Mouse (Mus musculus) Patski (cell line): ENCODE data around the gene Rho. TPM values are rescaled to one million over a fixed set of nuclear protein-coding genes. Genes with fewer than 3 reads are reported as not detected.

Experiments
- ATAC-seq: fragments of 100-300 bp; one replicate; pipeline ENCODE4 v1.8.0; 2021
- CTCF ChIA-PET: fragments of 350-600 bp; sonication (Branson Sonifier 250); formaldehyde crosslinking; loops from one replicate; lab custom pipeline; 2022; ENCODE audit warnings: inconsistent platforms; lab: Charles Lee
- POLR2A ChIA-PET: fragments of 350-600 bp; sonication (Branson Sonifier 250); formaldehyde crosslinking; loops from one replicate; lab custom pipeline; 2022; ENCODE audit warnings: antibody characterized with exemption, inconsistent platforms; lab: Charles Lee
- DNase-seq: peaks from one replicate; pipeline ENCODE4 v3.0.0-alpha.2; 2011; ENCODE audit warnings: low read depth, low spot score
- H3K27me3 ChIP-seq: fragments of 371-371 bp; one replicate; pipeline ENCODE4 v1.5.1; 2021
- CTCF ChIP-seq: fragments of 100-300 bp; IDR thresholded peaks from one replicate; pipeline ENCODE4 v1.5.1; 2021
- in situ Hi-C: fragments of 300-500 bp; cut with MboI; formaldehyde crosslinking; loops from 3 replicates; pipeline ENCODE4 v1.11.1; 2018; ENCODE audit warnings: low pct_unique_long_range_greater_than_20kb, mixed read lengths
- polyA plus RNA-seq: library from polyadenylated mRNA; unstranded; gene quantifications from one replicate; pipeline ENCODE4 v1.2.3, GENCODE M21; 2021

Gene Rho
- polyA plus RNA-seq, 1 experiment from 2014 or later = 0.12 TPM

DNA sequence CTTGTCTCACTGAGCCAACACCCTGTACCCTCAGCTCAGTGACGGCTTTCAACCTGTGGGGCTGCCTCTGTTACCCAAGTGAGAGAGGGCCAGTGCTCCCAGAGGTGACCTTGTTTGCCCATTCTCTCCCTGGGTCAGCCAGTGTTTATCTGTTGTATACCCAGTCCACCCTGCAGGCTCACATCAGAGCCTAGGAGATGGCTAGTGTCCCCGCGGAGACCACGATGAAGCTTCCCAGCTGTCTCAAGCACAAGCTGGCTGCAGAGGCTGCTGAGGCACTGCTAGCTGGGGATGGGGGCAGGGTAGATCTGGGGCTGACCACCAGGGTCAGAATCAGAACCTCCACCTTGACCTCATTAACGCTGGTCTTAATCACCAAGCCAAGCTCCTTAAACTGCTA lies 1.5 kb upstream of the Rho start:
- DNase-seq = no peak
- no peaks in the 10 kb centered on the region for H3K27me3 ChIP-seq
- in situ Hi-C loops = no loop called here
- no peak for ATAC-seq
- POLR2A ChIA-PET = no interaction called here
- CTCF ChIA-PET = interaction anchor here (3.5 kb wide), 1 partner anchor 13 kb away, joined by 10 read pairs; no protein-coding TSS in a partner anchor
- TF ChIP-seq CTCF = no peak

DNA sequence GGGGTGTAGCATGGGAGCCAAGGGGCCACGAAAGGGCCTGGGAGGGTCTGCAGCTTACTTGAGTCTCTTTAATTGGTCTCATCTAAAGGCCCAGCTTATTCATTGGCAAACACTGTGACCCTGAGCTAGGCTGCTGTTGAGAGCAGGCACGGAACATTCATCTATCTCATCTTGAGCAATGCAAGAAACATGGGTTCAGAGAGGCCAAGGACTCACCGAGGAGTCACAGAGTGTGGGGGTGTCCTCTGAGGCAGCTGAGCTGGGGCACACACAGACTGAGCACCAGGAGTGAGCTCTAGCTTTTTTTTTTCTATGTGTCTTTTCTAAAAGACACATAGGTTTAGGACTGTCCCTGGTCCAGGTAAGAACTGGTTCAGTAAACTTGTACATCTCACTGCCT lies 843 bp downstream of the Rho start:
- DNase-seq = no peak
- ChIA-PET CTCF (interaction anchor here (0.7 to 3.5 kb wide), 3 partner anchors 11 to 31 kb away, joined by 3 to 10 read pairs (median 4); no protein-coding TSS in a partner anchor), POLR2A (no interaction called here)
- TF ChIP-seq CTCF = no peak
- H3K27me3 ChIP-seq = no peaks in the 10 kb centered on the region
- in situ Hi-C loops = no loop called here
- no peak for ATAC-seq

DNA sequence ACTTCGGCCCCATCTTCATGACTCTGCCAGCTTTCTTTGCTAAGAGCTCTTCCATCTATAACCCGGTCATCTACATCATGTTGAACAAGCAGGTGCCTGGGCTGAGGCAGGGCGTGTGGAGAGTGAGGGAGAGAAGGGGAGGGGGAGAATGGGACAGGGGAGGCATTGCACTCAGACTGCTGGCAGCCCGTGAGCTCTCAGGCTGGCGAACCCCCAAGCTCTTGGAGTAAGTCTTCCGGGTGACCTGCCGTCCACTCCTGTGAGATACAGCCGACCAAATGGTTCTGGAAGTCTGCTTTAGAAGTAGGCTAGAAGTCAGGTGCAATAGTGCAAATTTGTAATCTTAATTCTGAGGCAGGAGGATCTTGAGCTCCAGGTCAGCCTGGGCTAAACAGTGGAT lies 4.0 kb downstream of the Rho start:
- CTCF ChIA-PET = interaction anchor here (0.9 kb wide), 1 partner anchor 44 kb away, joined by 3 read pairs; no protein-coding TSS in a partner anchor
- no peak for DNase-seq
- TF ChIP-seq CTCF = no peak
- no peaks in the 10 kb centered on the region for H3K27me3 ChIP-seq
- ATAC-seq = no peak
- in situ Hi-C loops = no loop called here
- POLR2A ChIA-PET = no interaction called here

DNA sequence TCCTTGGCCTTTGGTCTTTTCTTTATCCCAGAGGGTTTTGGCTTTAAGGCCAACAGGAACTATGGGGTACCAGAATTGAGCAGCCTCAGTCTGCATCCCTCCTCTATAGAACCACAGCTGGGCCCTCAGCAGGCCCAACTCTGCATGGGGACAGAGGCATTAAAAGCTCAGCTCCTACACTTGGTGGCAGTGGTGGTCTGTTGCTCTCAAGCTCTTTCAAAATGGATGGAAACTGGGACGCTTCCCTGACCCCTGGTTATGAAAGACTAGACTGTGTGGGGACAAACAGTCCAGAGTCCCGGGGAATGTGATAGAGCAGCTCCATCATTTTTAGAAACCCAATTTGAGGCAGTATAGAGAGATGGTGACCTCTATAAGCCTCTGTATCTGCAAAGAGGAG lies 6.5 kb downstream of the Rho start:
- TF ChIP-seq CTCF = no peak
- ChIA-PET CTCF (interaction anchor here (1.4 kb wide), 1 partner anchor 22 kb away, joined by 3 read pairs; no protein-coding TSS in a partner anchor), POLR2A (no interaction called here)
- DNase-seq = no peak
- no peak for ATAC-seq
- in situ Hi-C loops = no loop called here
- H3K27me3 ChIP-seq = no peaks in the 10 kb centered on the region

DNA sequence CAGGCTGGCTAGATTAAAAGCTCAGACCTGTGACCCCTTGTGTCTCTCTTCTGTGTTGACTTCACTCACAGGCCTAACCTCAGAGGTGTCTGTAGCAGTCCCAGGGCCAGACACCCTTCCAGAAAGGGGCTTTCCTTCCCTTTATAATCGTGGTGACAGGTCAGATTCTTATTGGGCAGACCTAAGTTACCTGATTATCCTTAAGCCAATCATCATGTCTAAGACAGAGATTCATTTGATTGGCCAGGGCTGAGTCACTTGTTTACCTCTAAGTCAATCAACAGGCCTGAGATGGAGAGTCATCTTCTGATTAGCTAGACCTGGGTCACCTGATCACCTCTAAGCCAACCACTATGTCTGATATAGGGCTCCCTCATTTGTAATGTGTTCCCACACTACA lies 7.2 kb downstream of the Rho start:
- no peak for TF ChIP-seq CTCF
- no peaks in the 10 kb centered on the region for H3K27me3 ChIP-seq
- DNase-seq (no peak), ATAC-seq (no peak)
- ChIA-PET CTCF (interaction anchor here (1.4 kb wide), 1 partner anchor 22 kb away, joined by 3 read pairs; no protein-coding TSS in a partner anchor), POLR2A (no interaction called here)
- in situ Hi-C loops = no loop called here

DNA sequence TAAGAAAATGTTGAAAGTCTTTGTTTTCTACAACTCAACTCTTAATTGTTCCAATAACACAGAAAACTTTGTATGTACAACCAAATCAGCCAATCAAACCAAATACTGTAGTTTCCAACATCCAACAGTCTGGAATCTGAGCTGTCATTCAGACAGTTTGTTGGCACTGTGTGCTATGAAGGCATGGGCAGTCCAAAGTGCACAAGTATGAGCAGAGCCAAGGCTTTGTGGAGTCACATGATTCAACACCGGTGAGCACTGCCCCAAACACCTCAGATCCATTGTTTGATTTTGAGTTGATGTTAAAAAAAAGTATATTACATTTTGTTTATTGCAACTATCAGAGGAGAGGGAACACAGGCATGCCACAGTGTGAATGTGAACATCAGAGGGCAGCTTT lies 9.1 kb downstream of the Rho start:
- no peaks in the 10 kb centered on the region for H3K27me3 ChIP-seq
- DNase-seq (no peak), ATAC-seq (no peak)
- TF ChIP-seq CTCF = no peak
- in situ Hi-C loops = no loop called here
- ChIA-PET POLR2A (no interaction called here), CTCF (no interaction called here)

DNA sequence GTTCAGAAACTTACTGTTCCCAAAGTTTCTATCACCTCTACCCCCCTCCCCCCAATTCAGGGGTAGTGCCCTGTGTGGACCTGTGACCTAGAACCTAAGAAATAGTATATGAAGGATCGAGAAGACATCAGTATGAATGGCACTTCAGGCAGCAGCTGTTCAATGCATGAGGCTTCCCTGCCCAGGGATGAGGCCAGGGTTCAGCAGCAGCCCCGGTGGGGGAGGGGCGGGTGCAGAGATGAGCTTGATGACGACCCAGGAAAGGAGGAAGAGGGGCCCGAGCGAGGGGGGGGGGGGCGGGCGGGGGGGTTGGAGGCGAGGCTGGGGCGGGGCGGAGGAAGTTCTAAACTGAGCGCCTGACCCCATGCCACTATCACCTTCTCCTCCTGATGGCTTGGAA lies 9.6 kb downstream of the Rho start:
- no peak for DNase-seq
- ATAC-seq = no peak
- ChIA-PET POLR2A (no interaction called here), CTCF (no interaction called here)
- in situ Hi-C loops = no loop called here
- H3K27me3 ChIP-seq = no peaks in the 10 kb centered on the region
- no peak for TF ChIP-seq CTCF

DNA sequence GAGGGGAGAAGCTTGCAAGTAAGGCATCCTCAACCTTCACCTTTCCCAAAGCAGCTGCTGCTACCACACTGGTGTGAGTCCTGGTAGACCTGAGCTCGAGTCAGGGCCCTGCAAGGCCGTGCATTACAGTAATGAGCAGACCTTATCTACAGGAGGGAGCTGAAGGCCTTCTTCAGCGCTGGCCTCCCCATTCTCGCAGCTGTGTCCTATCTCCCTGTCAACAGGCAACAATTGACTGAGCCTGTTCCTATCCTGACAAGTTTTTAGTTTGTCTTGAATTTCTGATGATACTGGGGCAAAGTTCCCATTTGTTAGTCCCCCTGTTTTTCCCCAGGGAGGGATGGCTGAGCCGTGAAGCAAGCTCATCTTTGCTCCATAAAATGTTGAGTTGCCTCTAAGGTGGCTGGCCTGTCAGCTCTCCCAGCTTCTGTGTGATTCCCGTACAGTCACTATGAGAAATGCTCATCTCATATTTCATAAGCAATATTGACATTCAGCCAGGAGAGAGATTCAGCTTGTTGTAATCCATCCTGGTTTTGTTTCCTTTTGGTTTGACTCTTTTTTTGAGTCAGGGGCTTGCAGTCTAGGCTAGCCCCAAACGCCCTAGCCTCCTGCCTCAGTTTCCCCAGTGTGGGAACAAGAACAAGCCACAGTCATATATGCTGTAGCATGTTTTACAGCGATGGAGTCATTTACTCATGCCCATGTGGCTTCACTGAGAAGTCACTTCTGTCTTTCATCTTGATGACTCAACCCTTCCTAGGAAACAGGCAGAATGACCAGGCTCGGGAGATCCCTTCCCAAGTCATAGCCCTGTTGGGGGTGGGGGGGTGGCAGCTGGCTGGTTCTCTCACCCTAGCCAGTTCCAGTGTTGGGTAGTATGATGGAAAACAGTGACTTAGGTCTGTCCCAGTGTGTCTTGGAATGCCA lies 12.2 kb downstream of the Rho start:
- ATAC-seq = no peak
- no peak for TF ChIP-seq CTCF
- CTCF ChIA-PET = interaction anchor here (1.2 to 1.8 kb wide), 2 partner anchors 13 to 18 kb away, joined by 4 to 10 read pairs; partner anchors contain the start of gene Rho
- POLR2A ChIA-PET = interaction anchor here (0.9 kb wide), 1 partner anchor 88 kb away, joined by 3 read pairs; no protein-coding TSS in a partner anchor
- in situ Hi-C loops = no loop called here
- no peak for DNase-seq
- H3K27me3 ChIP-seq = no peaks in the 10 kb centered on the region

DNA sequence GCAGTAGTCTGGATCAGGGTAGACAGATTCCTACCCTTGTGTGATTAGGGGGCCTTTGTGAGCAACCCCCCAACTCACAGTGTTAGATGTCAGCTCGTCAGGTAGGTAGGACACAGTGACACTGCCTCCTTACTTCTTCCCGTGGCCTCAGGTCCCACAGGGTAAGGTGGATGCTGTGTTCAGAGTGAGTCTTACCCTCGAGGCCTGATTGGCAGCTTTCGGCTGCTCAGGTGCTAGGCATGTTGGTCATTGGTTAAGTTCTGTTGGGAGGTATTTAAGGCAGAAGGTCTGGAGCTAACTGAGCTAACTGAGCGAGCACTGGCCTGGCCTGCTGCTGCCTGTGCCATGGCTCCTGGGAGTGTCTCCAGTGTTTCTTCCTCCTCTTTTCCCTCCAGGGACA lies 13.1 kb downstream of the Rho start, which contains the start of gene H1foo:
H1foo (plus strand) TSS at position 301 of the 400 bp plus-strand sequence.
- DNase-seq = no peak
- no peak for ATAC-seq
- in situ Hi-C loops = no loop called here
- POLR2A ChIA-PET = no interaction called here
- no peak for TF ChIP-seq CTCF
- CTCF ChIA-PET = interaction anchor here (1.1 kb wide), 1 partner anchor 33 kb away, joined by 3 read pairs; no protein-coding TSS in a partner anchor
- H3K27me3 ChIP-seq = no peaks in the 10 kb centered on the region

DNA sequence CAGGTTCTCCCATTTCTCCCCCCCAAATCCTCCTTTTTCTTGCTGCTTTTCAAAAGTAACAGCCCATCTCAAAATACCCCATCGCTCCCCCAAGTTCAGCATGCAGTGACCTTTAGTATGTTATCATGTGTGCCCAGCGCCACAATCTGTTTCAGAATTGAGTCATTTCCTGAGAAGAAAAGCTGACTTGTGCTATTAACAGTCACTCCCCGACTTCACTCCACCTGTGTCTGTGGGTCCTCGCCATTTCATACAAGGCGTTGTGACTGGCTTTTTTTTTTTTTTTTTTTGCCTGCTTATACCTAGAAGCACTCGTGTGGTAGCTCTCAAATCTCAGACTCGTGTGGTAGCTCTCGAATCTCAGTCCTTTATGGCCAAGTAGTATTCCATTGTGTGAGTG lies 14.1 kb downstream of the Rho start:
- in situ Hi-C loops = no loop called here
- no peak for TF ChIP-seq CTCF
- H3K27me3 ChIP-seq = no peaks in the 10 kb centered on the region
- ChIA-PET CTCF (interaction anchor here (1.1 kb wide), 2 partner anchors 26 to 32 kb away, joined by 3 read pairs; no protein-coding TSS in a partner anchor), POLR2A (no interaction called here)
- DNase-seq = no peak
- no peak for ATAC-seq

DNA sequence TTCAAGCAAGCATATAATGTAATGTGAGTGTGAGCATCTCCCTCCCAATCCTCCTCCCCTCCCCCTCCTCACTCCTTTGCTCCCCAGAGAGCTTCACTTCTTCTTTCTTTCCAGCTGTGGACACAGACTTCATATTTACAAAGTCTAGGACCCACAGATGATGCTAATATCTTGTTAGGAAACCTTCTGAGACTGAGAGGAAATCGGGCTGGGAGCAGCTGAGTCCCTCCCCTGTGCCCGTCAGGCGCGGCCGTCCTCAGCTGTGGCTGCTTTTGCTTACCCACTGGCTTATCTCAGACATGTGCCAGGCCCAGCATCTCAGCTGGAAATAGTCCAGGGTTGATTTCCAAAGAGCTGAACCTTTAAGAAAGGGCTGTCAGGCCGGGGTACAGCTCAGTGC lies 14.8 kb downstream of the Rho start:
- ChIA-PET POLR2A (no interaction called here), CTCF (interaction anchor here (1.1 kb wide), 1 partner anchor 25 kb away, joined by 3 read pairs; no protein-coding TSS in a partner anchor)
- no peak for DNase-seq
- no peak for ATAC-seq
- in situ Hi-C loops = no loop called here
- no peak for TF ChIP-seq CTCF
- no peaks in the 10 kb centered on the region for H3K27me3 ChIP-seq
